Mouse (Mus musculus) lung, postnatal 0 days (tissue): ENCODE results near the gene Taf12. TPM values are rescaled to one million over a fixed set of nuclear protein-coding genes. Genes with fewer than 3 reads are reported as not detected.

Experiments
- ATAC-seq: fragments of 200-750 bp; cut with Nextera tagmentation; 2 replicates; pipeline ENCODE4 v1.8.0; 2017; ENCODE audit warnings: moderate library complexity
- DNase-seq: peaks from one replicate; pipeline ENCODE4 v3.0.0-alpha.2; 2016; ENCODE audit warnings: low spot score
- H3K27ac ChIP-seq: fragments of 300-500 bp; sonication (generic); 2 replicates; pipeline ENCODE4 v1.5.1; 2014; ENCODE audit warnings: antibody characterized with exemption, mild to moderate bottlenecking, low read length, mixed read lengths
- H3K27me3 ChIP-seq: fragments of 300-500 bp; sonication (generic); replicated peaks from 2 replicates; pipeline ENCODE4 v1.6.1; 2014; ENCODE audit warnings: low read length, mixed read lengths; ENCODE audit not compliant: insufficient read depth
- H3K36me3 ChIP-seq: fragments of 300-500 bp; sonication (generic); 2 replicates; pipeline ENCODE4 v1.6.1; 2014; ENCODE audit warnings: low read length, mixed read lengths; ENCODE audit not compliant: insufficient read depth
- H3K4me1 ChIP-seq: fragments of 300-500 bp; sonication (generic); 2 replicates; pipeline ENCODE4 v1.6.1; 2014; ENCODE audit warnings: antibody characterized with exemption, low read depth, low read length, mixed read lengths; ENCODE audit not compliant: insufficient read depth
- H3K4me2 ChIP-seq: fragments of 300-500 bp; sonication (generic); replicated peaks from 2 replicates; pipeline ENCODE4 v1.6.1; 2014; ENCODE audit warnings: low read depth, mild to moderate bottlenecking, low read length, moderate library complexity, mixed read lengths
- H3K4me3 ChIP-seq: fragments of 300-500 bp; sonication (generic); 2 replicates; pipeline ENCODE4 v1.5.1; 2014; ENCODE audit warnings: low read depth, low read length
- H3K9ac ChIP-seq: fragments of 300-500 bp; sonication (generic); replicated peaks from 2 replicates; pipeline ENCODE4 v1.6.1; 2014; ENCODE audit warnings: low read depth, mild to moderate bottlenecking
- H3K9me3 ChIP-seq: fragments of 300-500 bp; sonication (generic); 2 replicates; pipeline ENCODE4 v1.6.1; 2016; ENCODE audit warnings: low read length, mixed read lengths
- CTCF ChIP-seq: IDR thresholded peaks from 2 replicates; pipeline ENCODE4 v1.5.1; 2016; ENCODE audit warnings: antibody characterized with exemption, mild to moderate bottlenecking
- EP300 ChIP-seq: IDR thresholded peaks from 2 replicates; pipeline ENCODE4 v1.6.1; 2016; ENCODE audit warnings: antibody characterized with exemption, mild to moderate bottlenecking, control low read depth
- WGBS: fragments of 180-500 bp; shearing (Covaris S2); extraction: QIAGEN DNeasy Blood & Tissue Kit; methylation state at CpG from one replicate; pipeline ENCODE4 v1.1.7; 2014; 5-methylcytosine and 5-hydroxymethylcytosine counted together
- polyA plus RNA-seq: library from polyadenylated mRNA; unstranded; fragments of >200 nt; fragmentation: Nextera tagmentation; extraction: Ambion mirVana; gene quantifications from 2 replicates; pipeline ENCODE4 v1.2.1, GENCODE M21; 2015

Taf12 gene
- polyA plus RNA-seq, 1 experiment from 2014 or later: 32.1 TPM

- Histone ChIP-seq H3K4me3 (peak overlapping the region; percentile 78), H3K9ac (peak overlapping the region; percentile 87), H3K36me3 (0 out of 2 replicates have a peak, but pooled peaks cover 5% of the 10 kb centered on the region), H3K4me1 (peaks cover 9% of the 10 kb centered on the region; the same call in 1 of the 2 replicates), H3K27me3 (no peaks in the 10 kb centered on the region), H3K27ac (peak overlapping the region; percentile 89), H3K9me3 (no peaks in the 10 kb centered on the region), H3K4me2 (peak overlapping the region; percentile 76)
- ATAC-seq (peak; percentile 96), DNase-seq (peak; percentile 97)
- no peak for TF ChIP-seq CTCF
- no peak for TF ChIP-seq EP300
- 2% methylated on average over 41 of the region's 41 CpGs for WGBS
These were observed 34.4 kb downstream of the Taf12 start for GRCm38 (mm10) chr4:132308437-132309139.

DNA sequence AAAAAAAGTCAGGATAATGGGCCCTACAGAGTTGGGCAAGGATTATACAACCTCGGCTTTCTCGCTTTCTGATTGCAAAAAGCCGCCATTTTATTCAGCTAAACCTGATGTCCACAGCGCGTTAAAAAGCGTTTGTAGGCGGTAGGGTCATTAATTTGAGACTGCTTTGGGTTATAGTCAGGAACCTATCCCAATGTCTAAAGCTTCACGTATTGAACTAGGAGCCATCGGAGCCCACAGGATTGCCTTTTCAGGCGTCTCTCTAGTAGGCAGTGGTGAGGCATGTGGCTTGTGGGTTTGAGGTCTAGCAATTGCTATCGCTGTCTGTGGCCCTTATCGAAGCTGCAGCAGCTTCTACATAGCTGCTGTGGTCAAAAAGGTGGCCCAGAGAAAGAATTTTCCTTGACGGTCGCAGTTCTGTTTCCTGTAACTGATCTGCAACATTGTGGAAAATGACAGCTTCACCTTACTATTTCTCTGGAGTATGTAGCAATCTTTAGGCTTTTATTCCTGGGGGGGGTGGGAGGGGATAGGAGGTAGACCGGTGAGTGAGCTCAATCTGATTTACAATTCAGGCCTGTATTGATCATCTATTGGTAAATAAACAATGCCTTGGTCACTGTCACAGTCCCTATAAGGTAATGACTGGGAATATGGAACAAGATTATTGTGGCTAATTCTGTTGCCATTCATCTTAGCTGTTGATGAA lies 35.1 kb downstream of the Taf12 start:
- Histone ChIP-seq H3K9me3 (no peaks in the 10 kb centered on the region), H3K36me3 (0 out of 2 replicates have a peak, but pooled peaks cover 5% of the 10 kb centered on the region), H3K4me3 (peak overlapping the region; percentile 78), H3K9ac (peak overlapping the region; percentile 87), H3K4me1 (peaks cover 9% of the 10 kb centered on the region; the same call in 1 of the 2 replicates), H3K27ac (peak overlapping the region; percentile 89), H3K27me3 (no peaks in the 10 kb centered on the region), H3K4me2 (peak overlapping the region; percentile 76)
- WGBS: under 1% methylated on average over 15 of the region's 15 CpGs
- DNase-seq (no peak), ATAC-seq (no peak)
- TF ChIP-seq EP300 (no peak), CTCF (no peak)

DNA sequence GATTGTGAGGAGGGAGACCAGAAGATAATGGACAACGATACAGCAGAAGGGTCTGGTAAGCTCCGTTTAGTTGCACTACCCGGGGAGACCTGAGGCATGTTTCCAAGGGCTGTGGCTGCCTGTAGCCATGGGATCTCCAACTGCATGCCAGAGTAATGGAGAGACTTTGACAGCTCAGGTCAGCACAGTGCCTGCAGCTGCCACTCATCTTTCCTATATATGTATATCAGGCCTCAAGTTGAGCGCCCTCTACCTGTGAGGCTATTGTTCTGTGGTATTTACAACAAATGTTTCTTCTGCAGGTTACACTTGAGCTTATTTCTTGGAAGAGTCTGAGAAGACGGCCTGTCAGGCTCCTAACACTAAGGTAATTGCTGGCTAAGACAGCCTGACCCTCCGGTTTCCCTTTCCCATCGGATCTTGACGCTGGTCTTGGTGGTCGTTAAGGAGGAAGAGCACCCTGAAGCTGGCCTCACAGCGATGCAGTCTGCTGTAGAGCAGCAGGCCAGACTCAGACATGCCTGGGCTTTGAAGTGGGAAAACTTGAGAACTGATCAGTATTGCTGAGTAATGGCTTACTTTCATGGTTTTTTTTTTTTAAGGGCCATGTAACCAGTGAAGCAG lies 35.8 kb downstream of the Taf12 start:
- peak; percentile 18 for ATAC-seq
- Histone ChIP-seq H3K36me3 (0 out of 2 replicates have a peak, but pooled peaks cover 5% of the 10 kb centered on the region), H3K4me2 (peak overlapping the region; percentile 76), H3K27me3 (no peaks in the 10 kb centered on the region), H3K27ac (no peak overlapping the region), H3K9ac (peak overlapping the region; percentile 87; the same call in 1 of the 2 replicates), H3K4me1 (peaks cover 9% of the 10 kb centered on the region; the same call in 1 of the 2 replicates), H3K4me3 (peak overlapping the region; percentile 78; the same call in 1 of the 2 replicates), H3K9me3 (no peaks in the 10 kb centered on the region)
- no peak for TF ChIP-seq EP300
- peak; percentile 69 for TF ChIP-seq CTCF
- peak; percentile 71 for DNase-seq
- 33% methylated on average over 10 of the region's 10 CpGs for WGBS

GRCm38 (mm10) chr4:132311209-132311608 lies 37.0 kb downstream of the Taf12 start:
- DNase-seq: no peak
- H3K4me1 ChIP-seq: peaks cover 9% of the 10 kb centered on the region; the same call in 1 of the 2 replicates
- H3K27ac ChIP-seq: no peak overlapping the region
- no peak for ATAC-seq
- no peak overlapping the region for H3K4me2 ChIP-seq
- no peaks in the 10 kb centered on the region for H3K27me3 ChIP-seq
- no peaks in the 10 kb centered on the region for H3K9me3 ChIP-seq
- H3K4me3 ChIP-seq: no peak overlapping the region
- no peak for TF ChIP-seq CTCF
- TF ChIP-seq EP300: no peak
- WGBS: 38% methylated on average over 1 of the region's 1 CpGs
- 0 out of 2 replicates have a peak, but pooled peaks cover 5% of the 10 kb centered on the region for H3K36me3 ChIP-seq
- no peak overlapping the region for H3K9ac ChIP-seq

DNA sequence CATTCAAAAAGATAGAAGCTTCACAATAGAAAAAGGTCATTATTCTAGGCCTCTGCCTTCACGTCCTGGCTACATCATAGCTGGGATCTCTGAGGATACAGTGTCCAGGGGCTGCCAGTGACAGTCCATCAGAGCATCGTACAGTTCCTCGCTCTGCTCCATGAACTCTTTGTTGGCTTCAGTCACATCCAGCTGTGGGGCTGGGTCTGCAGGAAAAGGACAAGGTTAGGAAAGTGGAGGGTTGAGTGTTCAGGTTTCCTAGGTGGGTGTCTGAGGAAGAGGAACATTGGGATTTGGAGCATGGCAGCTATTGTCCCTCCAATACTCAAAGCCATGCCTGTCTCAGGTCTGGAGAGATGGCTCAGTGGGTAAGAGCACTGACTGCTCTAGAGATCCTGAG lies 37.6 kb downstream of the Taf12 start:
- no peak overlapping the region for H3K4me2 ChIP-seq
- no peaks in the 10 kb centered on the region for H3K9me3 ChIP-seq
- H3K36me3 ChIP-seq: peaks cover 9% of the 10 kb centered on the region; the same call in 1 of the 2 replicates
- H3K4me3 ChIP-seq: no peak overlapping the region
- no peak for TF ChIP-seq CTCF
- TF ChIP-seq EP300: no peak
- no peak overlapping the region for H3K27ac ChIP-seq
- no peaks in the 10 kb centered on the region for H3K27me3 ChIP-seq
- H3K4me1 ChIP-seq: peaks cover 9% of the 10 kb centered on the region; the same call in 1 of the 2 replicates
- no peak overlapping the region for H3K9ac ChIP-seq
- no peak for ATAC-seq
- 47% methylated on average over 3 of the region's 3 CpGs for WGBS
- no peak for DNase-seq

GRCm38 (mm10) chr4:132312627-132313026 lies 38.5 kb downstream of the Taf12 start:
- Histone ChIP-seq H3K27me3 (no peaks in the 10 kb centered on the region), H3K9me3 (no peaks in the 10 kb centered on the region), H3K4me3 (no peak overlapping the region), H3K36me3 (peaks cover 12% of the 10 kb centered on the region; the same call in 1 of the 2 replicates), H3K4me1 (peaks cover 9% of the 10 kb centered on the region; the same call in 1 of the 2 replicates), H3K9ac (no peak overlapping the region), H3K4me2 (no peak overlapping the region), H3K27ac (no peak overlapping the region)
- DNase-seq (no peak), ATAC-seq (no peak)
- WGBS: 84% methylated on average over 5 of the region's 5 CpGs
- TF ChIP-seq CTCF (no peak), EP300 (no peak)
